Mouse (Mus musculus): ENCODE data around the gene Fam110a. TPM values are rescaled to one million over a fixed set of nuclear protein-coding genes. Genes with fewer than 3 reads are reported as not detected.

Fam110a gene
- polyA plus RNA-seq, 1 experiment from 2014 or later: 34.6 TPM

DNA sequence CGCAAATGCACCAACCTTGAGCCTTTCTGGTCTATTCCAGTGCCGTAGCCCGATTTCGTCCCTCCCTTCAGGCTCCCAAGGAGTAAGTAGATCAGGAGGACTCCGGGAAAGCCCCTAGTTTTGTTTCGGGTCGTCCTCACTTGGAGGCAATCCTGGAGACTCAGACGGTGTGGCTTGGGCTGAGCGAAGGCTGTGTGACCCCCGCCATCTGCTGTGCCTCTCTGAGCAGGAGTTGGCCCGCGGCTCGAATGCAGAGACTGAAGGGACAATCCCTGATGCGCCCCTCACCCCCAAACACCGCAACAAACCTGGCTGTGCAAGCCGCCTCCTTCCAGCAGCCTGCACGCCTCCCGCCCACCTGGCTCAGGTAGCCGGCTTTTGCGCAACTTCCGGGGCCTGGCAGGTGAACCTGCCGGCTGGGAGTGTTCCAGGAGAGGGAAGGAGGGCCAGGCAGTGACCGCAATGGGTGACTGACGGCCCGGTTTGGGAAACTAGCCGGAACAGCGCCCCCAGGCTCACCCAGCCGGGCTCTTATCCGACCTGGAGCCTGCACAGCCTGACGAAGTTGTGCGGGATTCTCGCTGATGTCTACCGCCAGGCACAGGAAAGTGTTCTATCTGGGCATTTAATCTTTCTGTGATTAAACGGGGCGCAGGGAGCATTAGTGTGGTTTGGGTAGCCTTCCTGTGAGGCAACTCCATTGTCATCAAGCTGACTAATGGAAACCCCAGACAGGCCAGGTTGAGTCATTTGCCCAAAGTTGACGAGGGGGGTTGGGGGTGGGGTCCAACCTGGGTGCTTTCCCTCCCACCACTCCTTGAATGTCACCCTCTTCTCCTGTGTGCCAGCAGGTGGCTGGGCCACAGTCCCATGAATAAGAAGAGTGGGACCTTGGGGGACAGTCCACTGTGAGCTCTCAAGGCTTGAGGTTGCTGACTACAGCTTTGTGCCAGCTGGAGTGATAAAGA, 6.1 kb downstream of the Fam110a start:
- ChIA-PET POLR2A (interaction anchor here (1.0 kb wide), 1 partner anchor 79 kb away, joined by 3 read pairs; no protein-coding TSS in a partner anchor), CTCF (interaction anchor here (1.0 to 1.8 kb wide), 3 partner anchors 8 to 94 kb away, joined by 3 to 6 read pairs (median 5); no protein-coding TSS in a partner anchor)
- in situ Hi-C loops (cut with MboI; ENCODE audit: low pct_unique_long_range_greater_than_20kb): no loop called here
- DNase-seq (ENCODE audit: low read depth, low spot score) (no peak), ATAC-seq (peak; percentile 64)
- TF ChIP-seq CTCF (IDR thresholded peaks at IDR 0.05): no peak
- H3K27me3 ChIP-seq: no peaks in the 10 kb centered on the region

DNA sequence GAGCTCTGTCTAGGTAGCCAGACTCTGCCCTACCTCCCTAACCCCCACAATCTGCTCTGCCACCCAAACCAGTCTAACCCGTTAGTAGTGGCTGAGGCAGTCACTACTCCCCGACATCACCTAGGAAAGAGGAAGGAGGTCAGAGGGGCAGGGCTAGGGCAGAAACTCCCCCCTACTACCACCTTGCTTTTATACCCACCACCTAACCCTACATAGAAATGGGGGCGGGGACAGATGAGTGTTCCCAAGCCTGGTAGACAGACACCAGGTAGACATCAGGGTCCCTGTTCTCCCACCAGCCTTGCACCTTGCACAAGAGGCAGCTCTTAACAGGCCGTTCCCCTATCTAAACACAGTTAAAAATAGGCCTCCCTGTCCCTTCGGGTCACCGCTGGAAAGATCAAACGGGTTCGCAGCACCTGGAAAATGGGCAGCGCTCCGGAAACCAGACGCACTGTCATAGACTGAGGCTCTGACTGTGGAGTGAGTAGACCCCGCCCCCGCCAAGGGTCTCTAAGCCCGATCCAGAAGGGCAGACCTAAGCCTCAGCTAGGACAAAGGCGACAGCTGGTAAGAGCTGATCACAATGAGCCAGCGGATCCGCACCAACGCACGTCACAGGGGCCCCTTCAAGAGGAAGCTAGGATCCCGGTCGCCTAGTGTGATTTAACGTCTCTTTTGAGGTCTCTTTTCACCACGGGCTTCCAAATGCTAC, 7.0 kb downstream of the Fam110a start:
- POLR2A ChIA-PET: no interaction called here

DNA sequence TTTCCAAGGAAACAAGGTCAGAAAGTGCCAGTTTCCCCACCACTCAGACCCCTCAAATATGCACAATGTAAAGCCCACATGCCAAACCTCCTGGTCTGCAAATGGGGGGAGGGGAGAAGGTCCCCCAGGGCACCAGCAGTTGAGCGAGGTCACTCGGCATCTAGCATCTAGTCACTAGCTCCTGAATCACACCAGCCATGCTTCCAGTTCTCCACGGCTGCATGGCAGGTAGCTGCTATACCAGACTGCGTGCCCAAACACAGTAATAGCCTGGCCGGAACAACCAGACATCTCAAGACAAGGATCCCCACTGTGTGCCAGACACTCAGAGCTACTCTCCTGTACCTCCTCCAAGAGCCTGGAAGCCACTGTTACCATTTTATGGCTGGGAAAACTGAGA, 8.3 kb downstream of the Fam110a start:
- in situ Hi-C loops (cut with MboI; ENCODE audit: low pct_unique_long_range_greater_than_20kb): no loop called here
- no peak for DNase-seq (ENCODE audit: low read depth, low spot score)
- POLR2A ChIA-PET: no interaction called here
- no peak for ATAC-seq
- CTCF ChIA-PET: interaction anchor here (1.0 to 1.2 kb wide), 2 partner anchors 11 kb away, joined by 3 read pairs; no protein-coding TSS in a partner anchor
- no peaks in the 10 kb centered on the region for H3K27me3 ChIP-seq
- TF ChIP-seq CTCF (IDR thresholded peaks at IDR 0.05): no peak

More for the DNA sequence above, 7.0 kb downstream of the Fam110a start:
- no peak for TF ChIP-seq CTCF (IDR thresholded peaks at IDR 0.05)
- in situ Hi-C loops (cut with MboI; ENCODE audit: low pct_unique_long_range_greater_than_20kb): no loop called here
- no peak for DNase-seq (ENCODE audit: low read depth, low spot score)
- H3K27me3 ChIP-seq: no peaks in the 10 kb centered on the region
- CTCF ChIA-PET: interaction anchor here (1.0 kb wide), 1 partner anchor 10 kb away, joined by 3 read pairs; no protein-coding TSS in a partner anchor
- ATAC-seq: no peak

DNA sequence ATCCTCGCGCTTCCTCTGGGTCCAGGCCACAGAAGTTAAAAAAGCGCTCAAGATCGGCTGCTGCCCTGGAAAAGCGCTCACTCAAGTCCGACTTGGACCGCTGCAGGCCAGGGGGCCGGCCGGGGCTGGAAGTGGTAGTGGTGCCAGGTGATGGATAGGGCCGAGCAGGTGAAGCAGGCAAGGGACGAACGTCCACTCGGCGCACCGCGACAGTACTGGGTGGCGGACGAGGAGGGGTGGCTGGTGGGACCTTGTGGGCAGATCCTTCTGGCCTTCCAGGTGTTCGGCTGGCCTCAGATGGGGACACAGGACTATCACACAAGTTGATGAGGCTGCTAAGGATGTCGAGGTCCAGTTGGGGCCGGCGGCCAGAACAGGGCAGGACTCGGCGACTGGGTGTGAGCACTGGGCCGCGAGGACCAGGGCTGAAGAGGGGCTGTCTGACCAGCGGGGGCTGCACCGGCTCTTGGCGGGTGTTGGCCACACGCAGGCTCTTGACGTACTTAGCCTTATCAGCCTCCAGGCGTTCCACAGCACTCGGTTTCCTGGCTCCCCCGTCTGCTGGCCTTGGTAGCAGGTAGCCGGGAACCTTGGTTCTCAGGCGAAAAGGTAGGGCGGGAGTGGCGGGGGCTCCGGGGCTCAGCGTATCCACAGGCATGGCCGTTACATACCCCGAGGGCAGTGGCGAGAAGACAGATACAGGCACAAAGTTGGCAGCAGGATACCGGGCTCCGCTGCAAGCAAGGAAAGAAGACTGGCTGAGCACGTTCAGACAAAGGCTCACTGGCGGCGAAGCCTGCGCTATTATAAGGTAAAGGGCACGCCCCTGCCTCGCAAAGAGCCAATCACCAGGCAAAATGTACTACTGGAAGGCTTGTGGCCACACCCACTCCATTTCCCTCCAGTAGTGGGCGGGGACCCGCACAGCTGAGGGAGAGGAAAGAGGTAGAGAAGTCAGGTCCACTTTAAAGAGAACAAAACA, 9.5 kb downstream of the Fam110a start:
- ATAC-seq (no peak), DNase-seq (ENCODE audit: low read depth, low spot score) (no peak)
- no peak for TF ChIP-seq CTCF (IDR thresholded peaks at IDR 0.05)
- no peaks in the 10 kb centered on the region for H3K27me3 ChIP-seq
- ChIA-PET POLR2A (no interaction called here), CTCF (interaction anchor here (1.2 kb wide), 1 partner anchor 9 kb away, joined by 3 read pairs; no protein-coding TSS in a partner anchor)
- in situ Hi-C loops (cut with MboI; ENCODE audit: low pct_unique_long_range_greater_than_20kb): no loop called here

DNA sequence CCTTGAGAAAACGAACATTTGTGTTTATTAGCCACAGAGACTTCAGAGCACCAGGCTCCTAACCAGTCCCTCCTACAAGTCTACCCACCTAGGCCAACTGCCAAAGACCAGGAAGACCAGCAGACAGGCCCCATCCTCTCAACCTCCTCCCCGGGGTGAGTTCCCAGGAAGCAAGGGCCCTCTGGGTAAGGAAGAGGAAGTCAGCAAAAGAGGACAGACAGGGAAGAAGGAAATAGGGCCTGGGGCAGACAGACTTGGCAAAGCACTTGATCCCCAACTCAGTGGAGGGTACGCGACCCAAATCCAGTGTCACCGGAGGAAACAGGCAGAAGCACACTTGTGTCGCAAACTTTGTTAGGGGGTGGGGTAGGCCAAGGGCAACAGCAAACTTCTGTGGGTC, 10.6 kb downstream of the Fam110a start:
- TF ChIP-seq CTCF (IDR thresholded peaks at IDR 0.05): no peak
- H3K27me3 ChIP-seq: no peaks in the 10 kb centered on the region
- in situ Hi-C loops (cut with MboI; ENCODE audit: low pct_unique_long_range_greater_than_20kb): no loop called here
- ATAC-seq (no peak), DNase-seq (ENCODE audit: low read depth, low spot score) (no peak)
- ChIA-PET CTCF (no interaction called here), POLR2A (no interaction called here)

DNA sequence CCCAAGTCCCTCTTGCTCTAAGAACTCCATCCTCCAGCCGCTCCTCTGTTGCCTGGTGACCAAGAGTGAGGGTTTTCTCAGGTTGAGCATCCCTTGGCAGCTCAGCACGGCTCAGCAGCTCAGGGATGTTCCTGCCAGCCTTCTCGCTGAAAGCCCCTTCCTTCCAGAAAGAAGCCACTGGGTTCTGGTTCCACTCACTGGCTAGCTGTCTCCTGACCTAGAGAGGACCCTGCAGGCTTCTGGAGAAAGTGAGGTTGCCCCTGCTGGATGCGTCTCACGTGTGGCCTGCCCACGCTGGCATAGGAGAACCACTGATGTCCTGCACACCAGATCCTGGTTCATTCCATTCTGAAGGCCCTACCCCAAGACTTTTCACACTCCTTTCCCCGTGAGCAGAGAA, 11.0 kb downstream of the Fam110a start:
- CTCF ChIA-PET: no interaction called here
- in situ Hi-C loops (cut with MboI; ENCODE audit: low pct_unique_long_range_greater_than_20kb): no loop called here
- ATAC-seq (no peak), DNase-seq (ENCODE audit: low read depth, low spot score) (no peak)
- no peaks in the 10 kb centered on the region for H3K27me3 ChIP-seq
- TF ChIP-seq CTCF (IDR thresholded peaks at IDR 0.05): no peak
- POLR2A ChIA-PET: no interaction called here

DNA sequence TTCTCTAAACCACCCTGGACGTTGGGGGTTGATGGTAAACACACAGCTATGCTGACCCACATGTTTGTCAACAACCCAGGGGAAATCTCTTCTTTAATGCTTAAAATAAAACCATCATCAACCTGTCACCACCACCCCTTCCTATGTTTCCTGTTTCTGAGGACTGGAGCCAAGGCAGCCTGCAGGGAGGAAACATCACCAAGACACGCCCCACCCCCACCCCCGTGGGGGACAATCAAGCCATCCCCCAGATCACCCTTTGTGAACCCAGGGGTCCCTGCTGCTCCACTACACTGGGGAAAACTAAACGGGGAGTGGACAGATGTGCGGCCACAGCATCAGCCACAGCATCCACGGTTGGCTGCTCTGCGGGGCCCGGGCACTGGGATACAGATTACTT, 11.6 kb downstream of the Fam110a start:
- in situ Hi-C loops (cut with MboI; ENCODE audit: low pct_unique_long_range_greater_than_20kb): no loop called here
- TF ChIP-seq CTCF (IDR thresholded peaks at IDR 0.05): no peak
- POLR2A ChIA-PET: no interaction called here
- no peaks in the 10 kb centered on the region for H3K27me3 ChIP-seq
- DNase-seq (ENCODE audit: low read depth, low spot score) (no peak), ATAC-seq (no peak)
- CTCF ChIA-PET: no interaction called here

DNA sequence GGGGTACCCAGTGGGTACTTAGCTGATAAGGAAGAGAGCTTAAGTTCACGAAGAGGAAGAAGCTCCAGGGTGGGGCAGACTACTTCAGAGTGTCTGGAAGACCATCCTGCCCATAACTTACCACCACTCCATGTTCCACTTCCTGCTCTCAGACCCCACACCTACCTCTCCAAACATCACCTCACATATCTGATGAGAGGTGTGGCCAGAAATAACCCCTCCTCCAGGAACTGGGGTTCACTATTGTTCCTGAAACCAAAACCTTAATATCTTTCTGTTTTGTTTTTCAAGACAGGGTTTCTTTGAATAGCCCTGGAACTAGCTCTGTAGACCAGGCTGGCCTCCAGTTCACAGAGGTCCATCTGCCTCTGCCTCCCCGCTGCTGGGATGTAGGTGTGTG, 12.2 kb downstream of the Fam110a start:
- no peak for TF ChIP-seq CTCF (IDR thresholded peaks at IDR 0.05)
- DNase-seq (ENCODE audit: low read depth, low spot score): no peak
- CTCF ChIA-PET: no interaction called here
- in situ Hi-C loops (cut with MboI; ENCODE audit: low pct_unique_long_range_greater_than_20kb): no loop called here
- POLR2A ChIA-PET: no interaction called here
- no peaks in the 10 kb centered on the region for H3K27me3 ChIP-seq
- ATAC-seq: no peak

DNA sequence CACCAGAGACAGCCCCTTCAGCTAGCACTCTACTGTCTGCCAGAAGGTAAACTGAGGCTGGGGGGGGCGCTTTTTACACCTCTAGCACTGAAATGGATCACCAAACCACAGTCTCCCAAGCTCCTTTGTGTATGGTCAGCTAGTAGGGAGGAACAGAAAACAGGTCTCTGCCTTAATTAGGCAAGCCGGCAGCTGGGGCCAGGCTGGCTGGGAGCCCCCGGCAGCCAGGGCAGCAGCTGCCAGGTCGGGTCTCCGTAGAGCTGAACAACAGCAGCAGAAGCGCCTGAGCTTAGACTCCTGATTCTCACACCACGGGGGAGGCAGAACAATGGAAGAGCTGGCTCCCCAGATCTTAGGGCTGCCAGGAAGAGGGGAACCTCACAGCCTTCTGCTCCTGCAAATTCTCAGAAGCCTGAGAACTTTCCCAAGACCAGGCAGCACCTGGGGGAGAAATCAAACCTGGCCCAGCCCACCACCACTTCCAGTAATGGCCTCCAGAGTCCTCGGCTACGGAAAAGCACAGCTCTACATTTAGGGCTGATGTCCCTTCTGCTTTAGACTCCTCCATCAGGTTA, 12.8 kb downstream of the Fam110a start:
- DNase-seq (ENCODE audit: low read depth, low spot score): no peak
- in situ Hi-C loops (cut with MboI; ENCODE audit: low pct_unique_long_range_greater_than_20kb): no loop called here
- no peaks in the 10 kb centered on the region for H3K27me3 ChIP-seq
- no peak for ATAC-seq
- POLR2A ChIA-PET: interaction anchor here (0.6 kb wide), 1 partner anchor 9 kb away, joined by 4 read pairs; no protein-coding TSS in a partner anchor
- no peak for TF ChIP-seq CTCF (IDR thresholded peaks at IDR 0.05)
- CTCF ChIA-PET: no interaction called here
